Mouse (Mus musculus) WW6 (cell line): ENCODE data around the gene Nkap.
A peak's percentile ranks its signal among the peaks of the same experiment; 100 is the strongest.
"Not testable (repeated sequence)": the region's sequence is repeated elsewhere in the genome, so short reads cannot be mapped to it uniquely, and the experiment has no call there.

Experiments used
- DNase-seq: peaks from one replicate; pipeline ENCODE4 v3.0.0-alpha.2; 2013; ENCODE audit warnings: low read depth, low spot score

Nkap gene

DNA sequence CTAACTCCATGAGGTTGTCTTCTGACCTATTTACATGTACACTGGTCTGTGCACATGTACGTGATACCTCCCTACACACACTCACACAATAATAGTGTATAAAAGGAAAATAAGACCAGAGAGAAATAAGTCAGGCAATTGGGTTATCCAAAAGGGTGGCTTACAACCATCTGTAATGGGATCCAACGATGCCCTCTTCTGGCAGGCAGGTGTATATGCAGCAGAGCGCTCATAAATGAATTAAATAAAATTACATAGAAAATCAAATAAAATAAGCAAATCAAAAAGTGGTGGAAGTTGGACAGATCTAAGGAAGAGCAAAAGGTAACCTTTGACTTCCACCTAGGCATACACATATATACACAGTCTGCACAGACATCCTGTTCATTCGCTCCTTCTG, 31.2 kb downstream of the Nkap start:
- no peak for DNase-seq

DNA sequence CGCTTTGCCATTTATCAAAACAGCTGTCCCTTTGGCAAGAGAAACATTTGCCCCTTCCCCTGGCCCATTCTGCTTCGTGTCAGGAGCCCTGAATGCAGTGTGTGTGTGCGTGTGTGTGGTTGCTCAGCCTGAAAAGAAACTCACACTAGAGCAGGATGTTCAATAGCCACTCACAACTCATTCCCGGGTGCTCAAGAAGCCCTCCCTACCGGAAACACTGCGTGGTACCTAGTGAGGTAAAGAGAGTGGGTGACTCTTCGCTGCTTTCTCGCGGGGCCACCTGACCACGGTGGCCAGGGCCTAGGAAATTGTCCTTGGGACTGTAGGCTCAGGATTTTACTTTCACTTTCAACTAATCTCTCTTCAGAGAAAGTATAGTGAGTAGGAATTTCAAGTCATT, 34.6 kb downstream of the Nkap start:
- no peak for DNase-seq

DNA sequence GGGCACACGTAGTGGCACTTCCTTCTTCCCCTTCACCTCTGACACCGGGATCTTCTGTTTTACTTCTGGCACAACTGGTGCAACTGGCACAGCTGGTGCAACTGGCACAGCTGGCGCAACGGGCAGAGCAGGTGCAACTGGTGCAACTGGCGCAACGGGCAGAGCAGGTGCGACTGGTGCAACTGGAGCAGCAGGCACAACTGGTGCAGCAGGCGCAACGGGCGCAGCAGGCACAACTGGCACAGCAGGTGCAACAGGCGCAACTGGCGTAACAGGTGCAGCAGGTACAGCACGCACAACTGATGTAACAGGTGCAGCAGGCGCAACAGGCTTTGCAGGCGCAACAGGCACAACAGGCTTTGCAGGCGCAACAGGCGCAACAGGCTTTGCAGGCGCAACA, 36.5 kb downstream of the Nkap start:
- no peak for DNase-seq

DNA sequence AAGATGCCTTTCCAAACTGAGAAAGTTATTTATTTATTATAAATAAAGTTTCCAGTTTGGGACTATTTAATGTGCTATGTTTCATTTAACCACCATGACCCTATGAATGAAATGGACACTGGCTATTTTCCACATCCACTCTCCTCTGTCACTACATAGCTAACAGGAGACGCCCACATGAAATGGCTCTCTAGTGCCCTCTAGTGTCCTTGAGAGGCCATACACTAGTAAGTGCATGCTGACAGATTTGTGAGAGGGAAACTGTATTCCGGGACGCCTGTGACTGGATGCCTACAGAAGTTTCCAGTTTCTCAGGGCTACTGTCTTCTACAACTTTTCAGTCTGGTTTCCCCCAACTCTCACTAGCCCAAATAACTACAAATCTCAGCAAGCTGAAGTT, 40.5 kb downstream of the Nkap start:
- DNase-seq: no peak

DNA sequence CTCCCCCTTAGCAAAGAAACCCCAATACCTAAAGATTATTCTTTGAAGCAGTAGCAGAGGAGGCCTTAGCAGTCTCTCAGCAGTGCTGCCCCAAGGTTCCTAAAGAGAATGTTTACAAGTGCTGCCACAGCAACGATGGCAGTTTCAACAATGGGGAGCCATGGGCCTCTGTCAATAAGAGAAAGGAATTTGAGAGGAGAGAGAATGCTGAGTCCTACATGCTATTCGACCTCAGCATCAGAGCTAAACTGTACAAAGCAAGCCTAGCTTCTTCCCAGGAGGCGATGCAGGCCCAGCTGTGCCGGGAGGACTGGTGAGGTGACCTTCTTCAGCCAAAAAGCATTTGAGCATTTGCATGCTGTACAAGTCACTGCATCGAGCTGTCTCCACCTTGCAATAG, 42.1 kb downstream of the Nkap start, which contains the start of gene Akap14:
Akap14 (minus strand) TSS at position 101 of the 400 bp plus-strand sequence.
- DNase-seq: no peak

DNA sequence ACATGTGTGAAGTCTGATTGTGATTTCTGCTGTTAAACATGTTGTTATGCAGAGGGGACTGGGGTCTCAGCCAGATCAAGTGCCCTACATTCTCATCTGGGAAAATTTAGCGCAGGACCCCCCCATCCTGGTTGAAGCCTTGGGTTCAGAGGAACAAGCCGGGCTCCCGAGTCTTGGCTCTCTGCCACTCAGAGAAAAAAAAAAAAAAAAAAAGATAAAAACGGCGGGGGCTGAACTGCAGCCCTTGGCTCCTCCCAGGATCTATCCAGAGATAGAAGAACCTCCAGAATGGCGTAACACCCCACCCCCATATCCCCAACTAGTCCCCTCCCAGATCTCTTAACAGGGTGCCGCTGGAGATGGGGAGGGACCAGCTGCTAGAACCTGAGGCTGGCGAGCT, 57.8 kb downstream of the Nkap start:
- not testable (repeated sequence) for DNase-seq

DNA sequence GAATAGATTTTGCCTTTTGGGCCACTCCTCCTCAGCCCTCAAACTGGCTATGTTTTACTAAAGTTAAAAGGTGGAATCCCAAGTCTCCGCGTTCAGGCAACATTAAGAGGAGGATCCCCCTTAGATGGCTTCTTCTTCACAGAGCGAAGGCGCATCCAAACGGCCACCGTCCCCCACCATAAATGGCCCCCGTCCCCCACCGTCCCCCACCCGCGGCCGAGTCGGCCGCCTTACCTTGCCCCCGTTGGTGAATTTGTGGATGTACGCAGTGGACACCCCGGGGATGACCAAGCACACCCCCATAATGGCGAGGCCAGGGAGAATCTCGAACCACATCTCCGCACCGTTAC, 64.1 kb downstream of the Nkap start:
- no peak for DNase-seq

DNA sequence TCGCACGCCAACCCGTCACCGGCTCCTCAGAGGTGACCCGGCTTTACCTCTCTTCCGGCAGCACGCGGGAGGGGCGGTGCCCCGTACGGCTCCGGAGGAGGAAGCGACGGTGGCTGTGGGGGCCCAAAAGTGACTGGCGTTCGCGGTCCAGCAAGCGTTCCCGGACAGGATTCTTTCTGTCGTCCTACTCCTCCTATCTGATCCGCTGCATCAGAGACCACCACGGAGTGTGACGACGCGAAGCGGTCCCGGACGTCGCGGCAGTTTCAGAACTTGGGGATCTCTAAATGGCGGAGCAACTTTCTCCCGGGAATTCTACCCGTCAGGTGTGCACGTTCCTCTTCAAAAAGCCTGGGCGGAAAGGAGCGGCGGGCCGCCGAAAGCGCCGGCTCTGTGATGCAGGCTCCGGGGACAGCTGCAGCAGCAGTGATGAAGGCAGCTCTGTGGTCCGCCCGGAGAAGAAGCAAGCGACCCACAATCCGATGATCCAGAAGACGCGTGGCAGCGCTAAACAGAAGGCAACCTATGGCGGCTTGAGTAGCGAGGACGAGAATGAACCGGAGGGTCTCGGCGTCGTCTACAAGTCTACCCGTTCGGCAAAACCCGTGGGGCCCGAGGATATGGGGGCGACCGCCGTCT, 64.6 kb downstream of the Nkap start, which contains the start of the genes Ndufa1 and Rnf113a1:
Ndufa1 (minus strand) TSS at position 59 of the 639 bp plus-strand sequence.
Rnf113a1 (plus strand) TSS at position 141 of the 639 bp plus-strand sequence.
- peak; percentile 39 for DNase-seq

DNA sequence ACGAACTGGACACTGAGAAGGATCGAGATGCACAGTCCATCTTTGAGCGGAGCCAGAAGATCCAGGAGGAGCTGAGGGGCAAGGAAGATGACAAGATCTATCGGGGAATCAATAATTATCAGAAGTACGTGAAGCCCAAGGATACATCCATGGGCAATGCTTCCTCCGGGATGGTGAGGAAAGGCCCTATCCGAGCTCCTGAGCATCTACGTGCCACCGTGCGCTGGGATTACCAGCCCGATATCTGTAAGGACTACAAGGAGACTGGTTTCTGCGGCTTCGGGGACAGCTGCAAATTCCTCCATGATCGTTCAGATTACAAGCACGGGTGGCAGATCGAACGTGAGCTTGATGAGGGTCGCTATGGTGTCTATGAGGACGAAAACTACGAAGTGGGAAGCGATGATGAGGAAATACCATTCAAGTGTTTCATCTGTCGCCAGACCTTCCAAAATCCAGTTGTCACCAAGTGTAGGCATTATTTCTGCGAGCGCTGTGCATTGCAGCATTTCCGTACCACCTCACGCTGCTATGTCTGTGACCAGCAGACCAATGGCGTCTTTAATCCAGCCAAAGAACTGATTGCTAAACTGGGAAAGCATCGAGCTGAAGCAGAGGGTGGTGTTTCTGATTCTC, 65.3 kb downstream of the Nkap start:
- no peak for DNase-seq

DNA sequence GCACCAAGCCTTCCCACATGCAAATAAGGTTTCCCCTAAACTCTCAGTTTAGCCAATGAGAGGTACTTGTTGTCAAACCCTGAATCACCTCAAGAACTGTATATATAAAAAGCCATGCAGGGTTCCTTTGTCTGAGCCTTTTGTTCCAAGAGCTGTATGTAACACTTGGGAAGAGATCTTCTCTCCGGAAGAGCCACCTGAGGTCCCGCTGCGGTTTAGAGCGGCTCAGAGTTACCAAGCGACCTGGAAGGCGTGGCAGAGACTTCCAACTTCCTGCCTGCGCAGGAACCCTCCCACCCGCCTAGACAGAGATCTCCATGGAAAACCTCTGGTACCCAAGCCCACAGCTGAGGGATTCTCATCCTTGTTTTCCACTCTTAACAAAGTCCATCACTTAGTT, 72.1 kb downstream of the Nkap start:
- DNase-seq: no peak
